Mouse (Mus musculus) liver, embryonic 13.5 days (tissue): ENCODE data around the gene Rac3. TPM values are rescaled to one million over a fixed set of nuclear protein-coding genes. Genes with fewer than 3 reads are reported as not detected.
"Not testable (repeated sequence)": the region's sequence is repeated elsewhere in the genome, so short reads cannot be mapped to it uniquely, and the experiment has no call there.

Experiments used
- ATAC-seq: fragments of 200-750 bp; cut with Nextera tagmentation; 2 replicates; pipeline ENCODE4 v1.8.0; 2017; ENCODE audit warnings: low read depth, mild to moderate bottlenecking, moderate number of reproducible peaks, moderate library complexity
- DNase-seq: peaks from one replicate; pipeline ENCODE4 v3.0.0; 2022
- H3K27ac ChIP-seq: fragments of 300-500 bp; sonication (generic); 2 replicates; pipeline ENCODE4 v1.5.1; 2015; ENCODE audit warnings: moderate library complexity, mild to moderate bottlenecking, inconsistent platforms
- H3K27me3 ChIP-seq: fragments of 300-500 bp; sonication (generic); 2 replicates; pipeline ENCODE4 v1.6.1; 2015; ENCODE audit warnings: mild to moderate bottlenecking, inconsistent platforms
- H3K36me3 ChIP-seq: fragments of 300-500 bp; sonication (generic); 2 replicates; pipeline ENCODE4 v1.6.1; 2015; ENCODE audit warnings: mild to moderate bottlenecking, inconsistent platforms
- H3K4me1 ChIP-seq: fragments of 300-500 bp; sonication (generic); replicated peaks from 2 replicates; pipeline ENCODE4 v1.6.1; 2015; ENCODE audit warnings: inconsistent platforms
- H3K4me2 ChIP-seq: fragments of 300-500 bp; sonication (generic); 2 replicates; pipeline ENCODE4 v1.6.1; 2015; ENCODE audit warnings: inconsistent platforms, mild to moderate bottlenecking, moderate library complexity
- H3K4me3 ChIP-seq: fragments of 300-500 bp; sonication (generic); replicated peaks from 2 replicates; pipeline ENCODE4 v1.5.1; 2015; ENCODE audit warnings: mild to moderate bottlenecking, inconsistent platforms
- H3K9ac ChIP-seq: fragments of 300-500 bp; sonication (generic); 2 replicates; pipeline ENCODE4 v1.6.1; 2015; ENCODE audit warnings: mild to moderate bottlenecking, inconsistent platforms
- H3K9me3 ChIP-seq: fragments of 300-500 bp; sonication (generic); replicated peaks from 2 replicates; pipeline ENCODE4 v1.6.1; 2016; ENCODE audit warnings: inconsistent platforms
- WGBS: fragments of 180-500 bp; shearing (Covaris S2); methylation state at CpG from one replicate; pipeline ENCODE4 v1.1.7; 2015; ENCODE audit not compliant: insufficient replicate concordance; 5-methylcytosine and 5-hydroxymethylcytosine counted together
- polyA plus RNA-seq: library from polyadenylated mRNA; unstranded; fragments of >200 nt; fragmentation: Nextera tagmentation; extraction: Ambion mirVana; gene quantifications from 2 replicates; pipeline ENCODE4 v1.2.1, GENCODE M21; 2015

Rac3 gene
- polyA plus RNA-seq, 1 experiment from 2014 or later, result 2.3 TPM

DNA sequence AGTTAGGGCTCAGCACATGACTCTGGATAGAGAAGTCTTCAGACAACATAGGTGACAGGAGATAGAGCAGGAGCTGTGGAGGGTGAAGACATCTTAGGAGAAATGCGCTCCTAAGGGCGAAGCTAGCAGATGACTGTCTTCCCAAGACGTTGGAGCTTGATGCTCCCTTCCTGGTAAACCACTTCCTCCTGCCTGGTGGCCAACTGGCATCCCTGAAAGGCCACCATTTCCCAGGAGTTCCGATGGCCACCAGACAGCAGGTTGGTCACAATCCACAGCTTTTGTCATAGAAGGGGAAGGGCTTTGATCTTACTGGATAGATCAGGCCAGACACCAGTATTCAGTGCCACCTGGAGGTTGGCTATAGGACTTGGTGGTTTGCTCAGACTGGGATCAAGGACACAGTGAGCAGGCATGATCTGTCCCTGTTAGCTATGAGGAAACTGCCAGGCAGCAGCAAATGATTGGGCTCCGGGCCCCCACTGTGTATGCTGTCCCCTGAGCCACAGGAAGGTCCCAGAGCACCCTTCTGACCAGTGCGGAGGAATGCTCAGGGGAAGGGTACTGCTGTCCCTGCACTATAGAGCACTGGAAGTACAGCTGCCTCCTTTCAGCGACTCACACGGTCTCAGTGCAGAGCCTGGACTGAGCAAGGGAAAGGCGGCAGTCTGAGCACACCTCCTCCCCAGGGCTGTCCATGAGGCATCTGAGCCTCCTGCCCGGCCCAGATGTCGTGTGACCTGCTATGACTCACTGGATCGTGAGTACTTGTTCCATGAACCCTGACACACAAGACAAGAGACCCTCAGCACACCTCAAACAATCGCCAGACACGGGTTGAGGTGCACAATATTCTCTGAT, 40.8 kb downstream of the Rac3 start:
- Histone ChIP-seq H3K9ac (no peak overlapping the region), H3K27me3 (peaks cover 30% of the 10 kb centered on the region), H3K4me1 (no peaks in the 10 kb centered on the region), H3K9me3 (peaks cover 27% of the 10 kb centered on the region), H3K4me3 (no peak overlapping the region), H3K27ac (no peak overlapping the region), H3K36me3 (no peaks in the 10 kb centered on the region), H3K4me2 (no peak overlapping the region)
- ATAC-seq, result no peak
- WGBS, result 53% methylated on average over 14 of the region's 14 CpGs
- no peak for DNase-seq

DNA sequence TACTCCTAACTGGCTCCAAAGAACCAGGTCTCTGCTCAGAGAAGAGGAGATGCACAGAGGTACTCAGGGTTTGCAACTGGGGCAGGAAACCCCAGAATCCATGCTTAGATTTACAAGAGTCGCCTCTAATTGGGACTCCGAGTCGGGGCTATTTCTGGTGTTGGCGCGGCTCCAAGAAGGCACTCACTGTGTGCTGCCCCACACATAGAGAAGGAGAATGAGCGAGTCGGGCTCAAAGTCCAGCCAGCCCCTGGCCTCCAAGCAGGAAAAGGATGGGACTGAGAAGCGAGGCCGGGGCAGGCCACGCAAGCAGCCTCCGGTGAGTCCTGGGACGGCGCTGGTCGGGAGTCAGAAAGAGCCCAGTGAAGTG, 41.4 kb downstream of the Rac3 start, which contains the start of gene Hmga1b:
TSS of gene Hmga1b (plus strand) at position 123 of the 370 bp plus-strand sequence.
- not testable (repeated sequence) for H3K36me3 ChIP-seq, DNase-seq, H3K27ac ChIP-seq, ATAC-seq, H3K9ac ChIP-seq, H3K4me1 ChIP-seq, H3K4me2 ChIP-seq, H3K4me3 ChIP-seq
- 20% methylated on average over 14 of the region's 14 CpGs for WGBS
- Histone ChIP-seq H3K27me3 (peaks cover 30% of the 10 kb centered on the region), H3K9me3 (peaks cover 21% of the 10 kb centered on the region)

DNA sequence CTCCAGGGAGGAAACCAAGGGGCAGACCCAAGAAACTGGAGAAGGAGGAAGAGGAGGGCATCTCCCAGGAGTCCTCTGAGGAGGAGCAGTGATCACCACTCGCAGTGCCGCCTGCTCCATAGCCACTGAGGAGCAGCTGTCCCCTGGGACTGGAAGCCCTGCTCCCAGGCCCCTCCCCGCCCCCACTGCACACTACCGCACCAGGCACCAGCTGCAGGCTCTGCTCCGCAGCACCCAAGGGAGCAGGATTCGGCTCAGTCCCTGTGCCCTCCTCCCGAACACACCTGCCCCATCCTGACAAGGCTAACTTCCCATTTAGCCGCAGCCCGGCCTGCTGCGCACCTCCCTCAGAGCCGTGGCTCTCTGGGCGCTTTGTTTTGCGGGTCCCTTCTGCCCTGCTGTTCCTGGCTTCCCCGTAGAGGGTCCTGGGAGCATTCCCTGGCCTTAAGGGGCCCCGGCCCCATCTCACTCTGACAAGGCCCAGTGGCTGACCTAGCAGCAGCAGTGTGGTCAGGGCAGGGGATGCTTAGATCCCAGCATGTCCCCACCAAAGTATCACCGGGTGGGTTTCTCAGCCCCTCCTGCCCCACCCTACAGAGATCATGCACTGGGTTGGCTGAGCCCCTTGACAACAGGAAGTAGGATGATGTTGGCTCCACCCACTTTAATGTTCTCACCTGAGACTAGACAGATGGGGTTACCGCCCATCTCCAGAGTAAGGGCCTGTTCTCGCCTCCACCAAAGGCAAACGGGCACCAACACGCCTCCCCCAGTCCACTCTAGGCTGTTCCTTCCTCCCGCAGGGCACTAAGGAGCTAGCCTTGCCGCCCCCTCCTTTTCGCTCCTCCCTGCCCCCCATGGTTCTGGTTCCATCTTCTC, 42.1 kb downstream of the Rac3 start:
- Histone ChIP-seq H3K27me3 (peaks cover 30% of the 10 kb centered on the region), H3K9me3 (peaks cover 14% of the 10 kb centered on the region)
- not testable (repeated sequence) for H3K4me3 ChIP-seq, H3K4me1 ChIP-seq, H3K9ac ChIP-seq, H3K36me3 ChIP-seq, H3K27ac ChIP-seq, DNase-seq, H3K4me2 ChIP-seq
- 0 out of 2 replicates have a peak, but pooled peaks have one; percentile 34 for ATAC-seq
- 11% methylated on average over 11 of the region's 23 CpGs for WGBS

DNA sequence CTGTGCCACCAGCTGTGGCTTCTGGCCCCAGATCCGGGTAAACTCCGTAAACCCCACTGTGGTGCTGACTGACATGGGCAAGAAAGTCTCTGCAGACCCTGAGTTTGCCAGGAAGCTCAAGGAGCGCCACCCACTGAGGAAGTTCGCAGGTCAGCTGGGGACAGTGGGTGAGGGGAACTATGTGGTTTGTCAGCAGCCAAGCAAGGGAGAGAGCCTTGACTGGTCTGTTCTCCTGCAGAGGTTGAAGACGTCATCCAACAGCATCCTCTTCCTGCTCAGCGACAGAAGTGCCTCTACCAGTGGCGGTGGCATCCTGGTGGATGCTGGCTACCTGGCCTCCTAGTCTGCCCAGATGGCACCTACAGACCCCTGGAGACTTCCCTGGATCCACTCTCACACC, 45.8 kb downstream of the Rac3 start:
- not testable (repeated sequence) for H3K9me3 ChIP-seq, H3K4me3 ChIP-seq, H3K9ac ChIP-seq, DNase-seq, H3K4me2 ChIP-seq, H3K36me3 ChIP-seq, H3K27ac ChIP-seq, H3K4me1 ChIP-seq, ATAC-seq
- 25% methylated on average over 4 of the region's 7 CpGs for WGBS
- peaks cover 21% of the 10 kb centered on the region for H3K27me3 ChIP-seq

DNA sequence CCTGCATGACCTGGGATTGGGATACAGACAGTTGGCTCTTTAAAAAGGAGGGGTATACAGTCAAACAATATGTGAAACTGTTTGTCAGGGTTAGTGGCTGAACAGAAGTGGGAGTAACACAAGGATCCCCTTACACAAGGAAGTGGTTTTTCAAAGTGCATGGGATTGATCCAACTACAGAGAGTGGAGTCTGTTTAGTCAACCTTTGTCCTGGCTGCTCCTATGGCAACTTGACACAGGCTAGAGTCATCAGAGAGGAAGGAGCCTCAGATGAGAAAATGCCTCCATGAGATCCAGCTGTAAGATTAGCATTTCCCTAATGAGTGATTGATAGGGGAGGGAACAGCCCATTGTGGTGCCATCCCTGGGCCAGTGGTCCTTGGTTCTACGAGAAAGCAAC, 46.9 kb downstream of the Rac3 start:
- no peak overlapping the region for H3K27ac ChIP-seq
- no peak overlapping the region for H3K9ac ChIP-seq
- no peak overlapping the region for H3K4me2 ChIP-seq
- DNase-seq, result no peak
- WGBS, result 60% methylated on average over 1 of the region's 1 CpGs
- peaks cover 11% of the 10 kb centered on the region for H3K27me3 ChIP-seq
- no peaks in the 10 kb centered on the region for H3K36me3 ChIP-seq
- peaks cover 3% of the 10 kb centered on the region; the same call in 1 of the 2 replicates for H3K4me1 ChIP-seq
- no peaks in the 10 kb centered on the region for H3K9me3 ChIP-seq
- no peak for ATAC-seq
- H3K4me3 ChIP-seq, result no peak overlapping the region

DNA sequence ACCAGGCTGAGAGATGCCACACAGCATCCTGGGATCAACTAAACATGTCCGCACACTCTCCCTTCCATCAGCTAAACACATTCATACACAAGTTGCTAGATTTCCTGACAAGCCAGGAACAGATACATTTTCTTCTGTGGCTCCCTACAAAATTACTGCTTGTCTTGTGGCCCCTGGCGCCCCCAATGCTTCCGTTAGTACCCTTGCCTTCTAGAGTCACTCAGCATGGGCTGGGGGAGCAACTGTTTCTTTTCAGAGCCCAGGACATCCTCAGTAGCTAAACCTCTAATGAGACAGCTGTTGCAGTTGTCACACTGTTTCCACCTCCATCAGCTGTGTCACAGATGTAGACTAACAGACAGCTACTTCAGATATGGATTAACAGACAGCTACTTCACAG, 51.5 kb downstream of the Rac3 start:
- Histone ChIP-seq H3K36me3 (no peaks in the 10 kb centered on the region), H3K4me3 (no peak overlapping the region), H3K27ac (no peak overlapping the region), H3K27me3 (0 out of 2 replicates have a peak, but pooled peaks cover 4% of the 10 kb centered on the region), H3K4me1 (peaks cover 7% of the 10 kb centered on the region), H3K9ac (no peak overlapping the region), H3K9me3 (no peaks in the 10 kb centered on the region), H3K4me2 (no peak overlapping the region)
- no peak for ATAC-seq
- DNase-seq, result no peak
- WGBS, result 68% methylated on average over 3 of the region's 3 CpGs

Other genes starting within 250 kb of the Rac3 start
- 142 and 150 TPM in 2 replicates for gene Mrpl12, start 236.9 kb upstream of the Rac3 start, polyA plus RNA-seq
- 42.2 and 44.1 TPM in 2 replicates for gene Slc25a10, start 229.6 kb upstream of the Rac3 start, polyA plus RNA-seq
- gene Gcgr, start 190.8 kb upstream of the Rac3 start, polyA plus RNA-seq, result 10.0 and 10.7 TPM in 2 replicates
- 45.7 and 46.9 TPM in 2 replicates for gene Mcrip1, start 171.7 kb upstream of the Rac3 start, polyA plus RNA-seq
- gene Ppp1r27, start 170.3 kb upstream of the Rac3 start, polyA plus RNA-seq, result 0.22 TPM in 1 of 2 replicates, not detected in the other
- 403 and 453 TPM in 2 replicates for gene P4hb, start 148.2 kb upstream of the Rac3 start, polyA plus RNA-seq
- 258 and 276 TPM in 2 replicates for gene Arhgdia, start 139.8 kb upstream of the Rac3 start, polyA plus RNA-seq
- gene Alyref, start 123.1 kb upstream of the Rac3 start, polyA plus RNA-seq, result 379 and 416 TPM in 2 replicates
- gene Anapc11, start 123.0 kb upstream of the Rac3 start, polyA plus RNA-seq, result 99.1 and 102 TPM in 2 replicates
- gene Npb, start 113.0 kb upstream of the Rac3 start, polyA plus RNA-seq, result 9.5 and 12.6 TPM in 2 replicates
- gene Pcyt2, start 103.5 kb upstream of the Rac3 start, polyA plus RNA-seq, result 114 and 116 TPM in 2 replicates
- gene Sirt7, start 96.2 kb upstream of the Rac3 start, polyA plus RNA-seq, result 33.8 and 34.3 TPM in 2 replicates
- 39.8 and 40.0 TPM in 2 replicates for gene Mafg, start 87.9 kb upstream of the Rac3 start, polyA plus RNA-seq
- 6.0 and 6.9 TPM in 2 replicates for gene Pycr1, start 77.7 kb upstream of the Rac3 start, polyA plus RNA-seq
- 0.23 TPM in 1 of 2 replicates, not detected in the other for gene Myadml2, start 73.3 kb upstream of the Rac3 start, polyA plus RNA-seq
- 0.27 and 0.36 TPM in 2 replicates for gene Notum, start 60.3 kb upstream of the Rac3 start, polyA plus RNA-seq
- gene Aspscr1, start 48.5 kb upstream of the Rac3 start, polyA plus RNA-seq, result 49.2 and 52.5 TPM in 2 replicates
- 123 and 126 TPM in 2 replicates for gene Cenpx, start 7.7 kb upstream of the Rac3 start, polyA plus RNA-seq
- gene Lrrc45, start 7.5 kb upstream of the Rac3 start, polyA plus RNA-seq, result 13.0 and 14.3 TPM in 2 replicates
- gene Dcxr, start 5.8 kb downstream of the Rac3 start, polyA plus RNA-seq, result 8.8 and 9.6 TPM in 2 replicates
- 0.22 TPM in 1 of 2 replicates, not detected in the other for gene Cbr2, start 10.6 kb downstream of the Rac3 start, polyA plus RNA-seq
- gene Hmga1b, start 41.3 kb downstream of the Rac3 start, polyA plus RNA-seq, result 4.9 and 6.5 TPM in 2 replicates
- 11.2 and 15.4 TPM in 2 replicates for gene Rfng, start 62.7 kb downstream of the Rac3 start, polyA plus RNA-seq
- 102 and 104 TPM in 2 replicates for gene Gps1, start 62.8 kb downstream of the Rac3 start, polyA plus RNA-seq
- 82.6 and 86.2 TPM in 2 replicates for gene Dus1l, start 74.9 kb downstream of the Rac3 start, polyA plus RNA-seq
- 15.3 and 17.9 TPM in 2 replicates for gene Fasn, start 103.1 kb downstream of the Rac3 start, polyA plus RNA-seq
- gene Ccdc57, start 211.4 kb downstream of the Rac3 start, polyA plus RNA-seq, result 1.8 TPM in 2 replicates
- 71.4 and 81.7 TPM in 2 replicates for gene Slc16a3, start 227.0 kb downstream of the Rac3 start, polyA plus RNA-seq